Mouse (Mus musculus): ENCODE measurements around the gene Olfr1474. TPM values are rescaled to one million over a fixed set of nuclear protein-coding genes. Genes with fewer than 3 reads are reported as not detected.
"Not testable (repeated sequence)": the region's sequence is repeated elsewhere in the genome, so short reads cannot be mapped to it uniquely, and the experiment has no call there.

Gene Olfr1474
- not detected in 2 replicates for polyA plus RNA-seq (2014; fragmentation: Nextera tagmentation; extraction: Ambion mirVana)

- ATAC-seq (ENCODE audit: low FRiP score, low TSS enrichment); H3K4me1 ChIP-seq (ENCODE audit: control insufficient read depth, insufficient read depth, low read length); DNase-seq; H3K27me3 ChIP-seq (ENCODE audit: control insufficient read depth, insufficient read depth, low read length); H3K9me3 ChIP-seq (ENCODE audit: control insufficient read depth, low read length); H3K4me3 ChIP-seq (replicated peaks; ENCODE audit: low read depth, low read length); H3K27ac ChIP-seq (replicated peaks; ENCODE audit: low read depth, low read length); H3K36me3 ChIP-seq (ENCODE audit: control insufficient read depth, insufficient read depth, low read length); H3K4me2 ChIP-seq (ENCODE audit: low read length); H3K9ac ChIP-seq (replicated peaks; ENCODE audit: low read length): not testable (repeated sequence)
- WGBS, result 79% methylated on average over 4 of the region's 4 CpGs
Measured at GRCm38 (mm10) chr19:13469265-13469664, at the start of gene Olfr1474. Olfr1474 (plus strand) TSS chr19:13469565.

- H3K27ac ChIP-seq (replicated peaks; ENCODE audit: low read depth, low read length); H3K9me3 ChIP-seq (ENCODE audit: control insufficient read depth, low read length); DNase-seq; H3K27me3 ChIP-seq (ENCODE audit: control insufficient read depth, insufficient read depth, low read length); H3K4me3 ChIP-seq (replicated peaks; ENCODE audit: low read depth, low read length); ATAC-seq (ENCODE audit: low FRiP score, low TSS enrichment); H3K36me3 ChIP-seq (ENCODE audit: control insufficient read depth, insufficient read depth, low read length); H3K4me1 ChIP-seq (ENCODE audit: control insufficient read depth, insufficient read depth, low read length); H3K4me2 ChIP-seq (ENCODE audit: low read length); H3K9ac ChIP-seq (replicated peaks; ENCODE audit: low read length): not testable (repeated sequence)
- WGBS, result 71% methylated on average over 2 of the region's 2 CpGs
Measured at GRCm38 (mm10) chr19:13443109-13443508, 26.3 kb upstream of the Olfr1474 start, which contains the start of gene Olfr1471. Olfr1471 (plus strand) TSS chr19:13443409.

- Histone ChIP-seq H3K4me2 (ENCODE audit: low read length) (no peak within 1 kb of the TSS), H3K9me3 (ENCODE audit: control insufficient read depth, low read length) (no peaks in the 10 kb centered on the region), H3K36me3 (ENCODE audit: control insufficient read depth, insufficient read depth, low read length) (no peaks in the 10 kb centered on the region), H3K4me3 (replicated peaks; ENCODE audit: low read depth, low read length) (no peak within 1 kb of the TSS), H3K27ac (replicated peaks; ENCODE audit: low read depth, low read length) (no peak within 1 kb of the TSS), H3K4me1 (ENCODE audit: control insufficient read depth, insufficient read depth, low read length) (no peaks in the 10 kb centered on the region), H3K27me3 (ENCODE audit: control insufficient read depth, insufficient read depth, low read length) (no peaks in the 10 kb centered on the region), H3K9ac (replicated peaks; ENCODE audit: low read length) (no peak within 1 kb of the TSS)
- 79% methylated on average over 1 of the region's 1 CpGs for WGBS
- DNase-seq (no peak), ATAC-seq (ENCODE audit: low FRiP score, low TSS enrichment) (no peak)
Measured at GRCm38 (mm10) chr19:13455986-13456385, 13.4 kb upstream of the Olfr1474 start, which contains the start of gene Olfr1472. Olfr1472 (minus strand) TSS chr19:13456086.

- H3K9me3 ChIP-seq (ENCODE audit: control insufficient read depth, low read length), result no peaks in the 10 kb centered on the region
- no peak within 1 kb of the TSS for H3K4me2 ChIP-seq (ENCODE audit: low read length)
- no peaks in the 10 kb centered on the region for H3K36me3 ChIP-seq (ENCODE audit: control insufficient read depth, insufficient read depth, low read length)
- DNase-seq, result no peak
- no peak for ATAC-seq (ENCODE audit: low FRiP score, low TSS enrichment)
- no peaks in the 10 kb centered on the region for H3K27me3 ChIP-seq (ENCODE audit: control insufficient read depth, insufficient read depth, low read length)
- no peak within 1 kb of the TSS for H3K9ac ChIP-seq (replicated peaks; ENCODE audit: low read length)
- H3K4me3 ChIP-seq (replicated peaks; ENCODE audit: low read depth, low read length), result no peak within 1 kb of the TSS
- H3K27ac ChIP-seq (replicated peaks; ENCODE audit: low read depth, low read length), result no peak within 1 kb of the TSS
- no peaks in the 10 kb centered on the region for H3K4me1 ChIP-seq (ENCODE audit: control insufficient read depth, insufficient read depth, low read length)
Measured at GRCm38 (mm10) chr19:13480096-13480495, 10.7 kb downstream of the Olfr1474 start, which contains the start of gene Olfr1475. Olfr1475 (minus strand) TSS chr19:13480196.

- 71% methylated on average over 3 of the region's 3 CpGs for WGBS
- Histone ChIP-seq H3K4me3 (replicated peaks; ENCODE audit: low read depth, low read length) (no peak within 1 kb of the TSS), H3K9me3 (ENCODE audit: control insufficient read depth, low read length) (peaks cover 11% of the 10 kb centered on the region; the same call in 1 of the 2 replicates), H3K4me1 (ENCODE audit: control insufficient read depth, insufficient read depth, low read length) (no peaks in the 10 kb centered on the region), H3K9ac (replicated peaks; ENCODE audit: low read length) (no peak within 1 kb of the TSS), H3K36me3 (ENCODE audit: control insufficient read depth, insufficient read depth, low read length) (no peaks in the 10 kb centered on the region), H3K27me3 (ENCODE audit: control insufficient read depth, insufficient read depth, low read length) (no peaks in the 10 kb centered on the region), H3K27ac (replicated peaks; ENCODE audit: low read depth, low read length) (no peak within 1 kb of the TSS), H3K4me2 (ENCODE audit: low read length) (no peak within 1 kb of the TSS)
- ATAC-seq (ENCODE audit: low FRiP score, low TSS enrichment), result no peak
- DNase-seq, result no peak
Measured at GRCm38 (mm10) chr19:13500246-13500645, 30.9 kb downstream of the Olfr1474 start, which contains the start of gene Olfr1477. Olfr1477 (plus strand) TSS chr19:13500546.

Other genes with a start within 250 kb of the Olfr1474 start
- gene Olfr1463, start 238.2 kb upstream of the Olfr1474 start, polyA plus RNA-seq (2014; fragmentation: Nextera tagmentation; extraction: Ambion mirVana), result not detected in 2 replicates
- gene Olfr1465, start 154.0 kb upstream of the Olfr1474 start, polyA plus RNA-seq (2014; fragmentation: Nextera tagmentation; extraction: Ambion mirVana), result not detected in 2 replicates
- gene Olfr1466, start 130.7 kb upstream of the Olfr1474 start, polyA plus RNA-seq (2014; fragmentation: Nextera tagmentation; extraction: Ambion mirVana), result not detected in 2 replicates
- not detected in 2 replicates for gene Olfr1467, start 107.3 kb upstream of the Olfr1474 start, polyA plus RNA-seq (2014; fragmentation: Nextera tagmentation; extraction: Ambion mirVana)
- gene Olfr1469, start 61.7 kb upstream of the Olfr1474 start, polyA plus RNA-seq (2014; fragmentation: Nextera tagmentation; extraction: Ambion mirVana), result not detected in 2 replicates
- gene Olfr1471, start 26.2 kb upstream of the Olfr1474 start, polyA plus RNA-seq (2014; fragmentation: Nextera tagmentation; extraction: Ambion mirVana), result not detected in 2 replicates
- not detected in 2 replicates for gene Olfr1472, start 13.5 kb upstream of the Olfr1474 start, polyA plus RNA-seq (2014; fragmentation: Nextera tagmentation; extraction: Ambion mirVana)
- gene Olfr1475, start 10.6 kb downstream of the Olfr1474 start, polyA plus RNA-seq (2014; fragmentation: Nextera tagmentation; extraction: Ambion mirVana), result not detected in 2 replicates
- not detected in 2 replicates for gene Olfr1477, start 31.0 kb downstream of the Olfr1474 start, polyA plus RNA-seq (2014; fragmentation: Nextera tagmentation; extraction: Ambion mirVana)
- gene Olfr1480, start 58.3 kb downstream of the Olfr1474 start, polyA plus RNA-seq (2014; fragmentation: Nextera tagmentation; extraction: Ambion mirVana), result not detected in 2 replicates
- not detected in 2 replicates for gene Olfr1484, start 113.9 kb downstream of the Olfr1474 start, polyA plus RNA-seq (2014; fragmentation: Nextera tagmentation; extraction: Ambion mirVana)
- not detected in 2 replicates for gene Olfr1487, start 147.8 kb downstream of the Olfr1474 start, polyA plus RNA-seq (2014; fragmentation: Nextera tagmentation; extraction: Ambion mirVana)
- gene Olfr1489, start 162.1 kb downstream of the Olfr1474 start, polyA plus RNA-seq (2014; fragmentation: Nextera tagmentation; extraction: Ambion mirVana), result not detected in 2 replicates
- not detected in 2 replicates for gene Olfr1490, start 181.5 kb downstream of the Olfr1474 start, polyA plus RNA-seq (2014; fragmentation: Nextera tagmentation; extraction: Ambion mirVana)
- not detected in 2 replicates for gene Olfr1491, start 227.7 kb downstream of the Olfr1474 start, polyA plus RNA-seq (2014; fragmentation: Nextera tagmentation; extraction: Ambion mirVana)